17 mouse cellular contexts compared by ENCODE assay signal in genomic region chr12:104761411-104761810, GRCm38 (mm10).
"Had no signal": no experiment of that assay in that cellular context is flagged by ENCODE, and none has a peak within 500 bp of the region (broad histone marks: within the 10 kb centered on the region; RNA-seq: fewer than 3 reads in every experiment).

No protein-coding gene starts in this region.

- H3K27ac ChIP-seq: kidney, postnatal 0 days; limb, embryonic 13.5 days; liver, embryonic 14.5 days; midbrain, embryonic 10.5 days; neural tube, embryonic 13.5 days; stomach, embryonic 15.5 days had no signal

- ATAC-seq: midbrain, embryonic 16.5 days had no signal

- H3K4me3 ChIP-seq: limb, embryonic 13.5 days; midbrain, embryonic 10.5 days; neural tube, embryonic 13.5 days; stomach, embryonic 15.5 days had no signal

- H3K36me3 ChIP-seq: limb, embryonic 13.5 days; midbrain, embryonic 10.5 days; neural tube, embryonic 13.5 days; stomach, embryonic 15.5 days had no signal

- H3K4me1 ChIP-seq: stomach, embryonic 15.5 days had no signal

- H3K27me3 ChIP-seq: neural tube, embryonic 13.5 days; stomach, embryonic 15.5 days had no signal

- DNase-seq: kidney, adult 11 months; kidney, adult 9 months; kidney, postnatal 36 days; layer of hippocampus, adult 9-11 months; layer of hippocampus, postnatal 36 days; lung, adult 18-20 months; lung, postnatal 4 days; retina, postnatal 1 day; thymus, adult 18-20 months; thymus, postnatal 25 days had no signal

- H3K9me3 ChIP-seq: midbrain, embryonic 10.5 days; neural tube, embryonic 13.5 days; stomach, embryonic 15.5 days had no signal

- H3K4me2 ChIP-seq: limb, embryonic 13.5 days; neural tube, embryonic 13.5 days; stomach, embryonic 15.5 days had no signal

- H3K9ac ChIP-seq: limb, embryonic 13.5 days; liver, embryonic 14.5 days; neural tube, embryonic 13.5 days; stomach, embryonic 15.5 days had no signal
